Mouse (Mus musculus) megakaryocyte, embryonic 14.5 days (primary cell): Measurements from ENCODE around the gene Dazap1. TPM values are rescaled to one million over a fixed set of nuclear protein-coding genes. Genes with fewer than 3 reads are reported as not detected.
A peak's percentile ranks its signal among the peaks of the same experiment; 100 is the strongest.

ENCODE experiments used
- H3K27me3 ChIP-seq: replicated peaks from 2 replicates; pipeline ENCODE3; 2012; ENCODE audit warnings: inconsistent platforms
- H3K36me3 ChIP-seq: replicated peaks from 2 replicates; pipeline ENCODE3; 2012; ENCODE audit warnings: low read length, inconsistent platforms, mixed read lengths
- H3K4me1 ChIP-seq: 2 replicates; pipeline ENCODE4 v1.6.1; 2012; ENCODE audit warnings: inconsistent platforms
- H3K4me3 ChIP-seq: replicated peaks from 2 replicates; pipeline ENCODE3; 2012; ENCODE audit warnings: moderate library complexity, mild to moderate bottlenecking, inconsistent platforms
- H3K9me3 ChIP-seq: 2 replicates; pipeline ENCODE4 v1.6.1; 2012; ENCODE audit warnings: inconsistent platforms
- FLI1 ChIP-seq: IDR thresholded peaks from 2 replicates; pipeline ENCODE4 v1.6.1; 2012; ENCODE audit warnings: low read length, inconsistent platforms, mixed read lengths
- GATA1 ChIP-seq: IDR thresholded peaks from 3 replicates; pipeline ENCODE4 v1.6.1; 2012; ENCODE audit warnings: mixed read lengths, low read length, inconsistent platforms, borderline replicate concordance
- polyA plus RNA-seq: library from polyadenylated mRNA; stranded (reverse); fragments of >175 nt; gene quantifications from 2 replicates; pipeline ENCODE4 v1.2.3, GENCODE M21; 2012; ENCODE audit warnings: low replicate concordance; ENCODE audit not compliant: insufficient read depth

Dazap1 gene
- polyA plus RNA-seq, 1 experiment: 552 TPM

DNA sequence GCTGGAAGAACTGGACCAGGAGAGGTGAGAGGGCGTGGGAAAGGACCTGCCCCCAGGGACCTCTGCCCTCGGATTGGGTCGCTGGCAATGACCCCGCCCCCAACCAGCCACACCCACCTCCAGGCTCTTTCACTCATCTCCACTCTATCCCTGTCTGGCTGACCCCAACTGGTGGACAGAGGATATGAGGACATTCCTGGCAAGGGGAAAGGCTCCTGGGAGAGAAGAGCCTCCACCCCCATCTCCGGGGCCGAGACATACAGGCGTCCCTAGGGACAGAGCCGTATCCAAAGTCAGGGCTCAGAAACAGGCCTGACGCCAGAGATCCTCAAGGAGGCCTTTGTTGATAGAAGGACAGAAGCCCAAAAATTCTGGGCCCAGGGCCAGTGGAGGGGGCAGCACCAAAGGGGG, 41.2 kb downstream of the Dazap1 start:
- no peaks in the 10 kb centered on the region for H3K9me3 ChIP-seq
- no peak overlapping the region for H3K4me3 ChIP-seq
- TF ChIP-seq FLI1 (no peak), GATA1 (no peak)
- peaks cover 20% of the 10 kb centered on the region for H3K36me3 ChIP-seq
- H3K4me1 ChIP-seq: peaks cover 72% of the 10 kb centered on the region
- H3K27me3 ChIP-seq: peaks cover 76% of the 10 kb centered on the region

DNA sequence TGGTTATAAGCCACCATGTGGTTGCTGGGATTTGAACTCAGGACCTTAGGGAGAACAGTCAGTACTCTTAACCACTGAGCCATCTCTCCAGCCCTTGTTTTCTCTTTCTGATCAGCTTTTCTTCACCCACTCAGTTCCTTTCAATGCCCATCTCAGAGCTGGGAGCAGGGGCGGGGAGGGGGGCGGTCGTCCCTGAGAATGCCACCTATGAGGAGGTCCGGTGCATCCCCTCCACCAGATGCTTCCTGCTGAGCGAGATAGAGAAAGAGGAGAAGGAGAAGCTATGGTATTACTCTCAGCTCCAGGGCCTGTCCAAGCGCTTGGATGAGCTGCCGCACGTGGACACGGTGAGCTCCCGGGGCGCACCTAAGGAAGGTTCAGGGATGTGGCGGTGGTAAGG, 43.2 kb downstream of the Dazap1 start:
- TF ChIP-seq GATA1: no peak
- no peak for TF ChIP-seq FLI1
- Histone ChIP-seq H3K36me3 (peaks cover 36% of the 10 kb centered on the region), H3K9me3 (no peaks in the 10 kb centered on the region), H3K27me3 (peaks cover 75% of the 10 kb centered on the region), H3K4me3 (peak overlapping the region; percentile 92), H3K4me1 (peaks cover 52% of the 10 kb centered on the region)

DNA sequence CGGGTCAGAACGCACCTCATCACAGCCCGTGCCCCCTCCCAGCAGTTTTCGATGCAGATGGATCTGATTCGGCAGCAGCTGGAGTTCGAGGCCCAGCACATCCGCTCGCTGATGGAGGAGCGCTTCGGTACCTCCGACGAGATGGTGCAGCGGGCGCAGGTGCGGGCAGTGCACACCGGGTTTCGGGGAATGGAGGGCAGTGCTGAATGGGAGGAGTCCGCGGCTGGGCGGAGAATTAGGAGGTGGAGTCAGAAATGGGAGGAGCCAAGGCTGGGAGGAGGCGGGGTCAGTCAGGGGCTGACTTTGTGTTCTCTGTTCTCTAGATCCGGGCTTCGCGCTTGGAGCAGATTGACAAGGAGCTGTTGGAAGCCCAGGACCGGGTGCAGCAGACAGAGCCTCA, 43.6 kb downstream of the Dazap1 start:
- Histone ChIP-seq H3K27me3 (peaks cover 72% of the 10 kb centered on the region), H3K4me1 (peaks cover 48% of the 10 kb centered on the region), H3K4me3 (peak overlapping the region; percentile 92), H3K36me3 (peaks cover 36% of the 10 kb centered on the region), H3K9me3 (no peaks in the 10 kb centered on the region)
- no peak for TF ChIP-seq FLI1
- TF ChIP-seq GATA1: no peak

DNA sequence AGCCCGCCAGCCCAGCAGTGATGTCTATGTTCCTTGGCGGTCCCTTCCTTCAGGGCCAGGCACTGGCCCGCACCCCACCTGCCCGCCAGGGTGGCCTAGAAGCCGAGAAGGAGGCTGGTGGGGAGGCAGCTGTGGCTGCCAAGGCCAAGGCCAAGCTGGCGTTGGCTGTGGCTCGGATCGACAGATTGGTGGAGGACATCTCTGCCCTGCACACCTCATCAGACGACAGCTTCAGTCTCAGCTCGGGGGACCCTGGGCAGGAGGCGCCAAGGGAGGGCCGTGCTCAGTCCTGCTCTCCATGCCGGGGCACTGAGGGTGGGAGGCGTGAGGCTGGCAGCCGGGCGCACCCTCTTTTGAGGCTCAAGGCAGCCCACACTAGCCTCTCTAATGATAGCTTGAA, 50.3 kb downstream of the Dazap1 start:
- peaks cover 65% of the 10 kb centered on the region for H3K36me3 ChIP-seq
- peaks cover 82% of the 10 kb centered on the region for H3K27me3 ChIP-seq
- peaks cover 42% of the 10 kb centered on the region for H3K4me1 ChIP-seq
- H3K4me3 ChIP-seq: no peak overlapping the region
- peaks cover 19% of the 10 kb centered on the region; the same call in 1 of the 2 replicates for H3K9me3 ChIP-seq
- no peak for TF ChIP-seq GATA1
- TF ChIP-seq FLI1: no peak

DNA sequence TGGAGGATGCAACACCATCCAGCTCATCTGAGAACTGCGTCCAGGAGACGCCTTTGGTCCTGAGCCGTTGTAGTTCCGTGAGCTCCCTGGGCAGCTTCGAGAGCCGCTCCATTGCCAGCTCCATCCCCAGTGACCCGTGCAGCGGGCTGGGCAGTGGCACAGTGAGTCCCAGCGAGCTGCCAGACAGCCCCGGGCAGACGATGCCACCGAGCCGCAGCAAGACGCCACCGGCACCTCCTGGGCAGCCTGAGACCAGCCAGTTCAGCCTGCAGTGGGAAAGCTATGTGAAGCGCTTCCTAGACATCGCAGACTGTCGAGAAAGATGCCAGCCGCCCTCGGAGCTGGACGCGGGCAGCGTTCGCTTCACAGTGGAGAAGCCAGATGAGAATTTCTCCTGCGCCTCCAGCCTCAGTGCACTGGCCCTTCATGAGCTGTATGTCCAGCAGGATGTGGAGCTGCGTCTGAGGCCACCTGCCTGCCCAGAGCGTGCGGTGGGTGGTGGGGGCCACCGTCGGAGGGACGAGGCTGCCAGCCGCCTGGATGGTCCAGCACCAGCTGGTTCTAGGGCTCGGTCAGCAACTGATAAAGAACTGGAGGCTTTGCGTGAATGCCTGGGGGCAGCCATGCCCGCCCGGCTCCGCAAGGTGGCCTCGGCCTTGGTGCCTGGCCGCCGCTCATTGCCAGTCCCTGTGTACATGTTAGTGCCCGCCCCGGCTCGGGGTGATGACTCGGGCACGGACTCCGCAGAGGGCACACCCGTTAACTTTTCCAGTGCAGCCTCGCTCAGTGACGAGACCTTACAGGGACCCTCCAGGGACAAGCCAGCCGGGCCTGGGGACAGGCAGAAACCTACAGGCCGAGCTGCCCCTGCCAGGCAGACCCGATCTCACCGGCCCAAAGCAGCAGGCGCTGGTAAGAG, 51.6 kb downstream of the Dazap1 start:
- peak overlapping the region; percentile 48 for H3K4me3 ChIP-seq
- H3K36me3 ChIP-seq: peaks cover 65% of the 10 kb centered on the region
- peaks cover 70% of the 10 kb centered on the region for H3K27me3 ChIP-seq
- no peak for TF ChIP-seq FLI1
- no peak for TF ChIP-seq GATA1
- peaks cover 19% of the 10 kb centered on the region; the same call in 1 of the 2 replicates for H3K9me3 ChIP-seq
- H3K4me1 ChIP-seq: peaks cover 55% of the 10 kb centered on the region

DNA sequence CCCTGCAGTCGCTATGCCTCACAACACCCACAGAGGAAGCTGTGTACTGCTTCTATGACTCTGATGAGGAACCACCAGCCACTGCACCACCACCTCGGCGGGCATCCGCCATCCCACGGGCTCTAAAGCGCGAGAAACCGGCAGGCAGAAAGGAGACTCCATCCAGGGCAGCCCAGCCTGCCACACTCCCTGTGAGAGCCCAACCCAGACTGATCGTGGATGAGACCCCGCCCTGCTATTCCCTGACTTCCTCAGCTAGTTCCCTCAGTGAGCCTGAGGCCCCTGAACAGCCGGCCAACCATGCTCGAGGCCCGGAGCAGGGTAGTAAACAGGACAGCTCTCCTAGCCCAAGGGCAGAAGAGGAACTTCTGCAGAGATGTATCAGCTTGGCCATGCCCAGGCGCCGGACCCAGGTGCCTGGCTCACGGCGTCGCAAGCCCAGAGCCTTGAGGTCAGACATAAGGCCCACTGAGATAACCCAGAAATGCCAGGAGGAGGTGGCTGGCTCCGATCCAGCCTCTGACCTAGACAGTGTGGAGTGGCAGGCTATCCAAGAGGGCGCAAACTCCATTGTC, 52.4 kb downstream of the Dazap1 start:
- peaks cover 68% of the 10 kb centered on the region for H3K36me3 ChIP-seq
- no peak for TF ChIP-seq GATA1
- no peak for TF ChIP-seq FLI1
- peaks cover 64% of the 10 kb centered on the region for H3K27me3 ChIP-seq

DNA sequence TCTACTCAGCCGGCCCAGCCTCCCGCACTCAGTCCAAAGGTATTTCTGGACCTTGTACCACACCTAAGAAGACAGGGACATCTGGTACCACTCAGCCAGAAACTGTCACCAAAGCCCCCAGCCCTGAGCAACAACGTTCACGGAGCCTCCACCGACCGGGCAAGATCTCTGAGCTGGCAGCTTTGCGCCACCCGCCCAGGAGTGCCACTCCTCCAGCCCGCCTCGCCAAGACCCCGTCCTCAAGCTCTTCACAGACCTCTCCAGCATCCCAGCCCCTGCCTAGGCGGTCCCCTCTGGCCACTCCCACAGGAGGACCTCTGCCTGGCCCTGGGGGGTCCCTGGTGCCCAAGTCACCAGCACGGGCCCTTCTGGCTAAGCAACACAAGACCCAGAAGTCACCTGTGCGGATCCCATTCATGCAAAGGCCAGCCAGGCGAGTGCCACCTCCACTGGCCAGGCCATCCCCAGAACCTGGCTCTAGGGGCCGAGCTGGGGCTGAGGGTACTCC, 53.3 kb downstream of the Dazap1 start:
- no peak overlapping the region for H3K4me3 ChIP-seq
- H3K9me3 ChIP-seq: peaks cover 19% of the 10 kb centered on the region; the same call in 1 of the 2 replicates
- peaks cover 56% of the 10 kb centered on the region for H3K27me3 ChIP-seq
- peaks cover 69% of the 10 kb centered on the region for H3K36me3 ChIP-seq
- peaks cover 72% of the 10 kb centered on the region for H3K4me1 ChIP-seq
- TF ChIP-seq GATA1 (no peak), FLI1 (no peak)

More for the DNA sequence above, 52.4 kb downstream of the Dazap1 start:
- Histone ChIP-seq H3K4me1 (peaks cover 64% of the 10 kb centered on the region), H3K9me3 (peaks cover 19% of the 10 kb centered on the region; the same call in 1 of the 2 replicates), H3K4me3 (peak overlapping the region; percentile 48)

DNA sequence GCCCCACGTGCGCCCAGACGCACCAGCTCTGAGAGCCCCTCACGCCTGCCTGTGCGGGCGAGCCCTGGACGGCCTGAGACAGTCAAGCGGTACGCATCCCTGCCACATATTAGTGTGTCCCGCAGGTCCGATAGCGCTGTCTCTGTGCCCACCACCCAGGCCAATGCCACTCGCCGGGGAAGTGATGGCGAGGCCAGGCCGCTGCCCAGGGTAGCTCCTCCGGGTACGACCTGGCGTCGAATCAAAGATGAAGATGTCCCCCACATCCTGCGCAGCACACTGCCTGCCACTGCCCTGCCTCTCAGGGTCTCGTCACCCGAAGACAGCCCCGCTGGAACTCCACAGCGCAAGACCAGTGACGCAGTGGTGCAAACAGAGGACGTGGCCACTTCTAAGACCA, 54.0 kb downstream of the Dazap1 start:
- TF ChIP-seq FLI1: no peak
- no peak for TF ChIP-seq GATA1
- Histone ChIP-seq H3K4me3 (no peak overlapping the region), H3K27me3 (peaks cover 56% of the 10 kb centered on the region), H3K9me3 (peaks cover 19% of the 10 kb centered on the region; the same call in 1 of the 2 replicates), H3K4me1 (peaks cover 75% of the 10 kb centered on the region), H3K36me3 (peaks cover 70% of the 10 kb centered on the region)

DNA sequence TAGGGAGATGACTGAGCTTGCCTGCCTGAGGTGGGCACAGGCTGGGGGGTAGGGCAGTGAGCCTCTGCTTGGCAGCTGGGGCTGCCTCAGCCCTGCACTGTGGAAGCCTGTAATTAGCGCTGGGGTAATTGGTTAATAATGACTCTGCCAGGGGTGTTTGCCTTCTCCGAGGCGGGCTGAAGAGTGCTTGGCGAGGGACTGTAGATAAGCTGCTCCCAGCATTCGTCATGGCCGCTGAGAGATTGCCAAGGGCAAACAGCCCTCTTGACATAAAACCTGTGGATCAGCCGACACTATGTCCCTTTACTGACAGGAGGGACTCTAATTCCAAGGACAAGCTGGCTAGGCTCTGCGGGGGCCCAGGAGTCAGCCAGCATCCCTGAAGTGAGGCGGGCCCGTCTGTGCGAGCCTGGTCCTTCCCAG, 55.1 kb downstream of the Dazap1 start:
- Histone ChIP-seq H3K27me3 (peaks cover 47% of the 10 kb centered on the region), H3K4me1 (peaks cover 85% of the 10 kb centered on the region), H3K9me3 (peaks cover 18% of the 10 kb centered on the region; the same call in 1 of the 2 replicates), H3K4me3 (no peak overlapping the region), H3K36me3 (peaks cover 63% of the 10 kb centered on the region)
- TF ChIP-seq GATA1: no peak
- no peak for TF ChIP-seq FLI1

DNA sequence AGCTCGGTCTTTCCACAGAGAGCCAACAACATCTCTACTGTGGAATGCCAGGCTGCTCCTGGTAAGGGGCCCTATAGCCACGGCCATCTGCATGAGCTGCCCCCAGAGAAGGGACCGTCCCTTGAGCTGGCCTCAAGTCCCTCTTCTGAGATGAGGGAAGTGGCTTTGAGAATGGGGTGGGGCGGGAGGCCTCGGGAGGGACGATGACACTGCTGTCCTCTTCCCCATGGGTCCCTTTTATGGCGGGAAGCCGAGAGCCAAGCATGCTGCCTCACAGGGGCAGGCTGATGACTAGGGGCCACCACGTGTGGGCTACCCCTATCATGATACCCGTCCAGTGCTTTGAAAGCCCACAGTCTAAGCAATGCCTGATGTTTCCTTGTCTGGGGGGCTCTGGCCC, 55.7 kb downstream of the Dazap1 start:
- peak overlapping the region; percentile 82 for H3K4me3 ChIP-seq
- H3K36me3 ChIP-seq: peaks cover 57% of the 10 kb centered on the region
- TF ChIP-seq GATA1 (no peak), FLI1 (no peak)
- H3K4me1 ChIP-seq: peaks cover 91% of the 10 kb centered on the region
- peaks cover 16% of the 10 kb centered on the region; the same call in 1 of the 2 replicates for H3K9me3 ChIP-seq
- peaks cover 41% of the 10 kb centered on the region for H3K27me3 ChIP-seq
